Mouse (Mus musculus): ENCODE results near the gene Lipn. TPM values are rescaled to one million over a fixed set of nuclear protein-coding genes. Genes with fewer than 3 reads are reported as not detected.

The Lipn gene
- total and polyA plus RNA-seq, 2 experiments, result not detected

DNA sequence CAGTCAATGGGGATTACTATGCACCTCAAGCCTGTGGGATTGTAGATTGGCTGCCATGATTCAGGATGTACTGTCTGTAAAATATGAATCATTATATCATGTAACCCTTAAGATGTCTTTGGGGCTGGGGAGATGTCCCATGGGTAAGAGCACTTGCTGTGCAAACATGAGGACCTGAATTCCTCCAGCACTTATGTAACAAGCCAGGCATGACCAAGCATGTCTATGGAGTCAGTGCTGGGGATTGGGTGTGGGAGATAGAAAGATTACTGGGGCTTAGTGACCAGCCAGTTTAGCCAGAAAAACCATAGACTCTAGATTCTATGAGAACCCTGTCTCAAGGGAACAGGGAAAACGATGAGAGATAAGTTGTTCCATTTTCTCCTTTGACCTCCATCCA, 51.9 kb downstream of the Lipn start:
- no peak for TF ChIP-seq CTCF (IDR thresholded peaks at IDR 0.05; ENCODE audit: low read depth, low read length)
- no peak for TF ChIP-seq POLR2A (IDR thresholded peaks at IDR 0.05; ENCODE audit: extremely low read depth, insufficient read depth, low read length)
- Histone ChIP-seq H3K9ac (ENCODE audit: low read depth, low read length) (no peak overlapping the region), H3K36me3 (ENCODE audit: control insufficient read depth, insufficient read depth, low read length) (no peaks in the 10 kb centered on the region), H3K27ac (replicated peaks; ENCODE audit: insufficient read depth, low read depth, low read length) (no peak overlapping the region), H3K4me3 (ENCODE audit: insufficient read depth, low read depth, low read length) (no peak overlapping the region), H3K79me2 (ENCODE audit: control insufficient read depth, insufficient read depth, low read length) (no peaks in the 10 kb centered on the region), H3K27me3 (ENCODE audit: control insufficient read depth, insufficient read depth, low read length) (no peaks in the 10 kb centered on the region), H3K4me1 (ENCODE audit: control insufficient read depth, insufficient read depth, low read length) (no peaks in the 10 kb centered on the region)
- DNase-seq (ENCODE audit: extremely low read depth, low read depth, low spot score), result no peak
- WGBS, result 88% methylated on average over 1 of the region's 1 CpGs

DNA sequence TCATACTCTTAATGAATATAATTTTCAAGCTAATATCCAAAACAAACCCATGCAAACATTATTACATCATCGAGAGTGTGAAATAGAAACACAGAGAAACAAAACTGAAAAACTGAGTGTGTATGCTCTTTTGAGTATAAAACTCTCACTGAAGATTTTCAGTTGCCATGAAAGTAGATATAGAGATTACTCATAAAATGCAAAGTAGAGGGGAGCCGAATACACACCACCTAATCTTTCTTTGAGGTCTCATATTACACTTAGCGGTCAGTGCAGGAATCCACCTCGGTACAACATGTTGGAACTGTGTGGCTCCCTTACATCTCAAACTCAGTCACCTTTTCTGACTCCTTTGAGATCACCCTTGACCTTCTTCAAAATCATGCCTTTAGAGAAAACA, 52.5 kb downstream of the Lipn start:
- WGBS, result 78% methylated on average over 4 of the region's 4 CpGs
- H3K36me3 ChIP-seq (ENCODE audit: control insufficient read depth, insufficient read depth, low read length), result no peaks in the 10 kb centered on the region
- no peak overlapping the region for H3K9ac ChIP-seq (ENCODE audit: low read depth, low read length)
- no peaks in the 10 kb centered on the region for H3K27me3 ChIP-seq (ENCODE audit: control insufficient read depth, insufficient read depth, low read length)
- H3K27ac ChIP-seq (replicated peaks; ENCODE audit: insufficient read depth, low read depth, low read length), result no peak overlapping the region
- H3K79me2 ChIP-seq (ENCODE audit: control insufficient read depth, insufficient read depth, low read length), result no peaks in the 10 kb centered on the region
- H3K4me3 ChIP-seq (ENCODE audit: insufficient read depth, low read depth, low read length), result no peak overlapping the region
- H3K4me1 ChIP-seq (ENCODE audit: control insufficient read depth, insufficient read depth, low read length), result no peaks in the 10 kb centered on the region
- no peak for TF ChIP-seq POLR2A (IDR thresholded peaks at IDR 0.05; ENCODE audit: extremely low read depth, insufficient read depth, low read length)
- no peak for TF ChIP-seq CTCF (IDR thresholded peaks at IDR 0.05; ENCODE audit: low read depth, low read length)
- DNase-seq (ENCODE audit: extremely low read depth, low read depth, low spot score), result no peak

DNA sequence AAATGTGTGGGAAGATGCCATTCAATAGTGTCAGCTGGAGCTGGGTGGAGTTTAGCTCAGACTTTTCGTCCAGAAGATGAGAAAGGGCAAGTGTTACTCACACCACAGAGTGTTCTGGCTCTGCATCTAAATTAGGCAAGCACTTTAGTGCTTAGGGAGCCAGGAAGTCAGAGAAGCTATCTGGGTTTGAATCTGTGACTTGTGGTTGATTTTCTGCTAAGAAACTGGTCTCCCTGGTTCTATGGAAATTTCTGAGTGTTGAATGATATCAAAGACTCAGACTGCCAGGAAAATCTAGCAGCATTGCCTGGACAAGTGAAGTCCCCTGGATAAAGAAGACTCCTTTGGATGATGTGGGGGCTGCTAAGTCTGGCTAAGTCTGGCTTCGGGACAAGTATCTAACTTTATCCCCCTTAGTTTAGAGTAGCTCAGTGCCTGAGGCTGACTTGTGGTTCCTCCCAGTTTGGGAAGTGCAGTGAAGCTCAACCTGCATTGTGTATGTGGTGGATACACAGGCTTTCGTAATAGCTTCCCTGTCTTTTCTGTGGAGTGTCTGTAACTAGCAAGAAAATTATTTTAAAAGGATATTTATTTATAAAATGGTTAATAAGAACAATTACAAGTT, 53.1 kb downstream of the Lipn start:
- Histone ChIP-seq H3K36me3 (ENCODE audit: control insufficient read depth, insufficient read depth, low read length) (no peaks in the 10 kb centered on the region), H3K4me3 (ENCODE audit: insufficient read depth, low read depth, low read length) (no peak overlapping the region), H3K27me3 (ENCODE audit: control insufficient read depth, insufficient read depth, low read length) (no peaks in the 10 kb centered on the region), H3K4me1 (ENCODE audit: control insufficient read depth, insufficient read depth, low read length) (no peaks in the 10 kb centered on the region), H3K27ac (replicated peaks; ENCODE audit: insufficient read depth, low read depth, low read length) (no peak overlapping the region), H3K9ac (ENCODE audit: low read depth, low read length) (no peak overlapping the region), H3K79me2 (ENCODE audit: control insufficient read depth, insufficient read depth, low read length) (no peaks in the 10 kb centered on the region)
- 69% methylated on average over 3 of the region's 3 CpGs for WGBS
- no peak for TF ChIP-seq POLR2A (IDR thresholded peaks at IDR 0.05; ENCODE audit: extremely low read depth, insufficient read depth, low read length)
- no peak for TF ChIP-seq CTCF (IDR thresholded peaks at IDR 0.05; ENCODE audit: low read depth, low read length)
- no peak for DNase-seq (ENCODE audit: extremely low read depth, low read depth, low spot score)

Other genes starting within 250 kb of the Lipn start
- not detected in 2 replicates for gene Lipf, start 106.2 kb upstream of the Lipn start, total RNA-seq (2014; rRNA removed)
- gene Lipf, start 106.2 kb upstream of the Lipn start, polyA plus RNA-seq (2012; rRNA removed), result not detected in 2 replicates
- gene Lipk, start 59.1 kb upstream of the Lipn start, total RNA-seq (2014; rRNA removed), result not detected in 2 replicates
- not detected in 2 replicates for gene Lipk, start 59.1 kb upstream of the Lipn start, polyA plus RNA-seq (2012; rRNA removed)
- gene Lipm, start 33.6 kb downstream of the Lipn start, total RNA-seq (2014; rRNA removed), result not detected in 2 replicates
- not detected in 2 replicates for gene Lipm, start 33.6 kb downstream of the Lipn start, polyA plus RNA-seq (2012; rRNA removed)
- gene Ankrd22, start 98.7 kb downstream of the Lipn start, total RNA-seq (2014; rRNA removed), result 0.28 TPM in 1 of 2 replicates, not detected in the other
- gene Ankrd22, start 98.7 kb downstream of the Lipn start, polyA plus RNA-seq (2012; rRNA removed), result not detected in 2 replicates
- gene Stambpl1, start 124.9 kb downstream of the Lipn start, total RNA-seq (2014; rRNA removed), result 2.1 and 3.1 TPM in 2 replicates
- gene Stambpl1, start 124.9 kb downstream of the Lipn start, polyA plus RNA-seq (2012; rRNA removed), result 0.76 and 0.77 TPM in 2 replicates
- gene Acta2, start 188.2 kb downstream of the Lipn start, total RNA-seq (2014; rRNA removed), result 2.0 and 5.2 TPM in 2 replicates
- 3.6 and 4.6 TPM in 2 replicates for gene Acta2, start 188.2 kb downstream of the Lipn start, polyA plus RNA-seq (2012; rRNA removed)
- gene Fas, start 223.3 kb downstream of the Lipn start, total RNA-seq (2014; rRNA removed), result 20.2 and 25.5 TPM in 2 replicates
- gene Fas, start 223.3 kb downstream of the Lipn start, polyA plus RNA-seq (2012; rRNA removed), result 3.4 and 4.9 TPM in 2 replicates

Measured in liver, adult 2 months (tissue).